ENCODE assay signal across 8 mouse cellular contexts in the genomic region with DNA sequence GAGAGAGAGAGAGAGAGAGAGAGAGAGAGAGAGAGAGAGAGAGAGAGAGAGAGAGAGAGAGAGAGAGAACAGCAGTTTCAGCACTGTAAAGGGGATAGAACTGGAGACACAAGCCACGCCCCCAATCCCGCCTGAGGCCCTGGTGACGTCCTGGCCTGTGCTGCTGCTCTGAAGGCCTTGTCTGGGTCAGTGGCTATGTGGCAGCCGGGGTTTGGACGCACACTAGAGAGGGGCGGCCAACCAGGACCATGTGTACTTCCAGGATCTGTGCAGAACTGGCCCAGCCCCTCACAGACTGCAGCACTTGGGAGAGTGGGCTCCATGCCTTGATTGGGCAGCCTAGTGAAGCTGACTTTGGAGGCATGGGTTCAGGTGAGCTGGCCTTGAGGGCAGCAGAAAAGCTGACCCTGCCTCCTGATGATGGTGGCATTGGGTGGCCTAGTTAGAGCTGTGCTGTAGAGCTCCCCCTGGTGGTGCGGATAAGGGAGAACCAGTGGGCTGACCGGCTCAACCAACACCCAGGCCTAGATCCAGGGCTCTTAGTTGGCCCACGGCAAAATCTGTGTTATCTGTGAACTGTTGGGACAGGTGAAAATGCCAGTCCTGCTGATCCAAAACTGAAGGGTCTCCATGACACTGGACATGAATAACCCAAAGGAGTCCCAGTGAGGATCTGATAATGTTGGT.
DNase-seq lines count a peak whose midpoint lies in the region; ATAC-seq and TF ChIP-seq lines count a peak whose summit lies in the region.

No protein-coding gene starts in this region.

- H3K4me1 ChIP-seq in embryonic facial prominence, embryonic 12.5 days, result 0 out of 2 replicates have a peak, but pooled peaks cover 4% of the 10 kb centered on the region
- H3K4me1 ChIP-seq in lung, embryonic 15.5 days, result 0 out of 2 replicates have a peak, but pooled peaks cover 5% of the 10 kb centered on the region
- H3K4me1 ChIP-seq in small intestine, adult 2 months (ENCODE audit: control insufficient read depth, insufficient read depth, insufficient read length, low read length), result peaks cover 3% of the 10 kb centered on the region; the same call in 1 of the 2 replicates

- intact Hi-C loops in left cerebral cortex, postnatal 36 days (cut with DNase I), result no loop called here

- 45% methylated on average over 9 of the region's 9 CpGs for WGBS in embryonic facial prominence, embryonic 12.5 days
- WGBS in lung, embryonic 15.5 days, result 50% methylated on average over 9 of the region's 9 CpGs
- WGBS in small intestine, adult 2 months, result 67% methylated on average over 9 of the region's 9 CpGs

- H3K4me2 ChIP-seq in embryonic facial prominence, embryonic 12.5 days (replicated peaks), result no peak overlapping the region
- no peak overlapping the region for H3K4me2 ChIP-seq in lung, embryonic 15.5 days

- no peaks in the 10 kb centered on the region for H3K9me3 ChIP-seq in embryonic facial prominence, embryonic 12.5 days
- no peaks in the 10 kb centered on the region for H3K9me3 ChIP-seq in lung, embryonic 15.5 days

- no peak overlapping the region for H3K4me3 ChIP-seq in embryonic facial prominence, embryonic 12.5 days
- H3K4me3 ChIP-seq in lung, embryonic 15.5 days, result no peak overlapping the region
- no peak overlapping the region for H3K4me3 ChIP-seq in small intestine, adult 2 months (ENCODE audit: low read depth, low read length)

- H3K27me3 ChIP-seq in embryonic facial prominence, embryonic 12.5 days, result no peaks in the 10 kb centered on the region
- H3K27me3 ChIP-seq in lung, embryonic 15.5 days, result no peaks in the 10 kb centered on the region
- no peaks in the 10 kb centered on the region for H3K27me3 ChIP-seq in small intestine, adult 2 months (ENCODE audit: control insufficient read depth, insufficient read depth, low read length)

- no peak overlapping the region for H3K27ac ChIP-seq in embryonic facial prominence, embryonic 12.5 days
- H3K27ac ChIP-seq in lung, embryonic 15.5 days, result no peak overlapping the region
- H3K27ac ChIP-seq in small intestine, adult 2 months (ENCODE audit: insufficient read depth, low read depth, low read length), result no peak overlapping the region

- no peak overlapping the region for H3K9ac ChIP-seq in embryonic facial prominence, embryonic 12.5 days
- H3K9ac ChIP-seq in lung, embryonic 15.5 days, result no peak overlapping the region

- no peak for TF ChIP-seq POLR2A in small intestine, adult 2 months (IDR thresholded peaks at IDR 0.05; ENCODE audit: low read depth, low read length)

- no peaks in the 10 kb centered on the region for H3K36me3 ChIP-seq in embryonic facial prominence, embryonic 12.5 days
- H3K36me3 ChIP-seq in lung, embryonic 15.5 days, result no peaks in the 10 kb centered on the region
- no peaks in the 10 kb centered on the region for H3K36me3 ChIP-seq in small intestine, adult 2 months (ENCODE audit: control insufficient read depth, insufficient read depth, low read length)

- peak; percentile 27 for DNase-seq in right cerebral cortex, postnatal 4 days
- DNase-seq in right cerebral cortex, adult 18-20 months, result no peak
- DNase-seq in adipocyte (ENCODE audit: low spot score), result peak; percentile 28
- DNase-seq in kidney, adult 18-20 months, result peak; percentile 42
- no peak for DNase-seq in left cerebral cortex, postnatal 36 days (ENCODE audit: low spot score in 2 of 2)

- TF ChIP-seq CTCF in small intestine, adult 2 months (IDR thresholded peaks at IDR 0.05; ENCODE audit: extremely low read depth, insufficient read length, insufficient replicate concordance, low read depth, low read length), result peak; percentile 70; the same call in 1 of the 2 replicates

- ATAC-seq in embryonic facial prominence, embryonic 12.5 days (ENCODE audit: insufficient number of reproducible peaks, insufficient read depth, low FRiP score, low TSS enrichment), result peak; percentile 81
- peak; percentile 62 for ATAC-seq in lung, embryonic 15.5 days (ENCODE audit: borderline replicate concordance, extremely low read depth, low FRiP score, low TSS enrichment)

Comparison
In these comparisons a context has a peak if more than half of its experiments do, and no peak if none do; other contexts are left out.
1. DNase-seq: peak in right cerebral cortex, postnatal 4 days (single experiment), adipocyte (single experiment) and kidney, adult 18-20 months (single experiment); none in right cerebral cortex, adult 18-20 months (single experiment) and left cerebral cortex, postnatal 36 days (0 of 2).